Mouse (Mus musculus) left cerebral cortex, adult 9 months (tissue): Measurements from ENCODE around the gene Cct8.
"Not testable (repeated sequence)": the region's sequence is repeated elsewhere in the genome, so short reads cannot be mapped to it uniquely, and the experiment has no call there.

ENCODE experiments used
- DNase-seq, 2 experiments: peaks; one replicate each; pipeline ENCODE4 v3.0.0; 2022; ENCODE audit warnings: low spot score in 2 of 2

The Cct8 gene

DNA sequence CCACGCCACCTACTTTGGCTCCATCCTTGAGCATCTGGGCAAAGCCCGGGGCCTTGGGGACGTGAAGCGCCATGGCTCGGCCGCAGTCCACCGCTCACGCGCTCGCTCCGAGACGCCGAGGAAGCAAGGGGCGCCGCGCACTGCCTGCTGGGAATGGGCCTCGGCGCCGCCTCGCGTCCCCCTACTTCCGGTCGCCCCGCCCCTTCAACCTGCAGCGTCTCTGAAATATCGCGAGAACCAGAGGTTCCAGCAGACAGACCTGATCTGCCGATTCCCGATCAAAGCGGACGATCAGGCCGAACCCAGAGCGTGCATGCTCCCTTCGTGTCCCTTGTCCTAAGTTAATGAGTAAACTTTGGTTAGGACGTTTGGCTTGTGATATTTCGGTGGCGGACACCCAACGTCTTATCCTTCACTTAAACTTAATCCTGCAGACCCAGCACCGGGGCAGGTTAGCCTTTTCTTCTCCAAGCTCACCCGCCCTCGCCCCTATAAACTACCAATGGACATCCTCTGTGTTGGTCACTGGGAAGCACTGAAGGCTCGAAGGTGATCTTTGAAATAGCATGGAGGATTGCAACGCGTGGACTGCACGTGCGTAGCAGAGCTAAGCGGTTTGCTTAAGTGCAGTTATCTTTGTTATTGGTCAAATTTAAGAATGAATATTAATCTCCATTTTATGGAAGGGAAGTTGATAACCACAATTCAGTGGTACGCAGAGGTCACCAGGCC lies at the start of gene Cct8:
Gene Cct8 (minus strand): TSS at position 158 of the 732 bp plus-strand sequence.
- peak; percentile 90 to 96 for DNase-seq

DNA sequence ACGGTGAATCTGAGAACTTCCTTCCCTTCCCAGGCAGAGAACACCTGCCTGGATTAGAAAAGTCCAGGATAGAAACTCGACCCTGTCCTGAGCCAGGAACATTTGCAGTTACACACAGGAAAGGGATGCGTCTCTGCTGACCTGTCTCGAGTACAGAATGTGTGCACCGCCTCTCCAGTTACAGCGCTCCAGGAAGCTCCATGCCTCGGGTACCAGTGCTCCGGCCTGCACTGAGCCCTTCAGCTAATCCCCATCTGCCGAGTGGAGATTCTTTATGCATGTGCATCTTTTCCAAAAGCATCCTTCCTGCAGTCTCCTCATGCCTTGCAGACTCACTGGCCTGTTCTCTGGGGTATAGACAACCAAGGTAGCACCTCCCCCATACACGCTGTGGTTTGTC lies 33.1 kb upstream of the Cct8 start:
- DNase-seq = no peak

DNA sequence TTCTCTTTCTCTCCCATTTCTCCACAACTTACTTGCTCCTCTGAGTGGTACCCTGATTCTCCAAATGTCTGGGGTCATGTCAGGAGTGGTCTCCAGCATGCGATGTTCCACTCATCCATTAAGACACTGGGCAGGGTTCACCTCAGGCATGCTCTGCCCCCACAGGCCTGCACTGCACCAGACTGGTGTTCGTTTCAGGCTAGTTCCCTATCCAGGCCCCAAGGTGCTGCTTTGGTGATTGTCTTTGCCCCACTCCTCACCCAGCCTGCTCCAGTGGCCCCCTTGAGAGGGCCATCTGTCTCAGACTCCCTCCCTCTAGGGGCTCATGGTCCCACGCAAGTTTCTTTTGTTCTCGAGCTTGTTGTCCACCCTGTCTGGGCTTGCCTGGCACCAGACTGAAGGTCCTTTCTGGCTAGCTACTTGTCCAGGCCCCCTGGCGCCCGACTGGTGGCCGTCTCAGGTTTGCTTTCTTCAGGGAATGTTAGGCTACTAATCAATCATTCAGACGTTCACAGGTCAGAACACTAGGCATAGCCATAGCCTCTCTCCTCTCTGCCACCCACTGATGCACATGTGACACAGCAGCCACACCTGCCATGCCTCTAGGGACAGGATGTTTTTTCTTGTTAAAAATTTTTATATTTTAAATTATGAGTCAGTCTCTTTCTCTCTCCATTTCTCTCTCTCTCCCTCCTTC lies 32.0 kb upstream of the Cct8 start:
- DNase-seq = no peak

DNA sequence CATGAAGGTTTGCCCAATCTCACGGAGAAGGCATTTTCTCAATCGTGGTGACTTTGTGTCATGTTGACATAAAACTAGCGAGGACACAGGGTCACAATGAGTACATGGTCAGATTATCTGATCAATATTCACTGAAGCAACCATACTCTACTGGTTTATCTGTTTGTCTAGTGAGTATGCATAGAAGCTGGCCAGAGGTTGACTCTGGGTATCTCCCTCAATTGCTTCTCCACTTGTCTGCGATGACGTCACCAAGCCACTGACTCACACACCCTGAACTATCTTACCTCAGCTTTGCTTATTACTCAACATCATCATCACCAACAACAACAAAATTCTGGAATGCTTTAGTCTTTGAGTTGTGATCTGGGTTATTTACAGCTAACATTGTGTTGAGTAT lies 28.6 kb upstream of the Cct8 start:
- no peak for DNase-seq

DNA sequence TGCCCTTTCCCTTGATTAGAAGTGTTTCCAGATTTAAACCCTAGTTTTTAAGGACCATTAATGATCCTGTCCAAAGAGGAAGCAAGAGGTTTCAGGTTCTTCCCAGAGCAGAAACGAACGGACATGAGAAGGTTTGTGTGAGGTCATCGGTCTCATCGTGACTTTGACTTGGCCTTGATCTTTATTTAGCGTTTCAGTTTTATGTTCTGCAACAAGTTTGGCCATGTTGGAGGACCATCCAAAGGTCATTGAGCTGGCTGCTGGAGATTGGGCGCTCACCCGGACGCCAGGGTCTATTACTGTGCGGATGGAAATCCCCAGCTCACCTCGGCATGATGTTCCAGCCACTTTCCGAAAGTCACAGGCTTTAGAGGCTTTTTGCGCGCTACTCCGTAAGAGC lies 16.7 kb upstream of the Cct8 start:
- no peak for DNase-seq

DNA sequence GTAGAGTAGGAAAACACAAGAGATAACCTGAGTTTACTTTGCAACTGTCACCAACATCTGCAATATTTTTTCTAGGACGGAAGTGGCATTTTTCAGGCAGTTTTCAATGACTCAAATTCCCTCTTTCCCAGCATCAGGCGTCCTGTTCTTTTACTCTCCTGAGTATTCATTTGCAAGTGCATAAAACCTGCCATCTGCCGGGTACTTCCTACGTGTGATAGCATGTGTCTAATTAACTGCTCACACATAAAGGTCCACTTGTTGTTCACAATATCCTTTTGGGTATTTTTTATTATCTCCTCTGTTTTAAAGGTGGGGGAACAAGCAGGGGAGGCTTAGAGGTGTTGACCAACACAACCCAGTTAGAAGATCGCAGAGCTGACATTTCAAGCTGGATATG lies 16.0 kb upstream of the Cct8 start:
- DNase-seq = no peak

DNA sequence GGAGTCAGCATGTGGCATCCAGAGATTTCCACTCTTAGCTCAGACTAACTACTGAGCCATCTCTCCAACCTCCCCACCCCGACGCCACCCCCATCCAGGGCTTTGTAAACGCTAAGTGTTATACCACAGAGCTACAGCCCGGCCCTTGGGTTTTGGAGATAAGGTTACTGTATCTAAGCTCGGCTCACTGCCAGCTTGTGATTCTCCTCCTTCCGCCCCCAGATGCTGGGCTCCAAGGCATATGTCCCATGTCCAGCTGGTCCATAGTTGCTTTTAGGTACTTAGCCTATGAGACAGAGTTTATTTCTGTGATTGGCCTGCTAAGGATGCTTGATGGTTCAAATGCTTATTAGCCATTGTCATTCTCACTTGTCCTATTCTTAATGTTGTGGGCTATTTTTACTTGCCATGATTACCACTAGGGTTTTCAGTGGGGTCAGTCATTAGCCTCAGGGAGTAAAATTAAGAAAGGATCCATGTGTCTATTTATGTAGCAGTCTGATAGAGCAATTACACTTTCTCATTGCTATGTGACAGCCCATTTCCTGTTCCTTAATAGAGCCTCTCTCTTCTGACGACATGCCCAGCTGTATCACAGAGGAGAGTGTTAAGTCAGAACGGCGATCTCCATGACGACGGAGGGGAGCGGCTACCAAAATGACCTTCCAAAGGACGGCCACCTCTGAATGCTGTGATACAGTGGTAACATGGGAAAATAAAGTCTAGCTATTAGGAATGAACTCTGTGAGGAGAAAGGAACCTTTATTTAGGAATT lies 5.8 kb upstream of the Cct8 start:
- no peak for DNase-seq

DNA sequence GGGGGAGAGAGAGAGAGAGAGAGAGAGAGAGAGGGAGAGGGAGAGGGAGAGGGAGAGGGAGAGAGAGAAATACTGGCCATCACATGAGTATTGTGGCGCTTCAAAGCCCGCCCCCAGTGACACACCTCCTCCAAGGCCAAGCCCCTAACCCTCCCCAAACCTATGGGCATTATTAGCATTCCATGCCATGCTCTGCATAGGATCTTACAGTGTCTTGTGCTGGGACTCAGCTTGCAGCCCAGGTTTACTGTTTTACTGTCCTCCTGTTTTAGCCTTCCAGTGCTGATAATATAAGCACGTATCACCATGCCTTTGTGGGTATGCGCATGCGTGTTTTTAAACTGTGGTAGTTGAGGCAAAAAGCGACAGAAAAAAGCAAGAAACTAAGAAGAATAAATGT lies 3.9 kb upstream of the Cct8 start:
- DNase-seq = no peak

DNA sequence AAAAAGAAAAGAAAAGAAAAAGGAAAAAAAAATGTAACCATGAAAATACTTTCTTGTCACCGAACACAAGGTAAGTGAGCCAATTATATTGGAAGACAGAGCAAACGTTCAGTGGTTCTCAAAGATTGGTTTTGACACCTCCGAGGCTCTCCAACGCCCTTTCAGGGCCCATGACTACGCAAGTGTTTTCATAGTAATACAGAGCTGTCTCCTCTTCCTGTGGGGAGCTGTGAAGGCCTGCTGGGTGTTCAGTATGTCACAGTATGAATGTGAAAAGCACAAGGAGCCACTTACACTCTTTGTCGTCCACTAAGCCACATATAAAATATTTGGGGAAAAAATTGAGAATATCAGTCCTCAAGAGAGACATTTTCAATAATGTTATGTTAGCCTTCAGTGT lies 1.5 kb upstream of the Cct8 start:
- no peak for DNase-seq

DNA sequence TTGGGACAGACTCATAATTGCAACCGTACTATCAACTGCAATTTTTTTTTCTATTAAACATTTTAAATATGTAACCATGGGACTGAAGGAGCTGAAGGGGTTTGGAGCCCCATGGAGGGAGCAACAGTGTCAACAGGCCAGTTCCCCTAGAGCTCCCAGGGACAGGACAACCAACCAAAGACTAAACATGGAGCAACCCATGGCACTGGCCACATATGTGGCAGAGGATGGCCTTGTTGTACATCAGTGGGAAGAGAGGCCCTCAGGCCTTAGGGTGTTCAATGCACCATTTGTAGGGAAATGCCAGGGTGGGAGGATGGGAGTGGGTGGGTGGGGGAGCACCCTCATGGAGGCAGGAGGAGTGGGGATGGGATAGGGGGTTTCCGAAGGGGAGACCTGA lies 1.1 kb upstream of the Cct8 start:
- no peak for DNase-seq

DNA sequence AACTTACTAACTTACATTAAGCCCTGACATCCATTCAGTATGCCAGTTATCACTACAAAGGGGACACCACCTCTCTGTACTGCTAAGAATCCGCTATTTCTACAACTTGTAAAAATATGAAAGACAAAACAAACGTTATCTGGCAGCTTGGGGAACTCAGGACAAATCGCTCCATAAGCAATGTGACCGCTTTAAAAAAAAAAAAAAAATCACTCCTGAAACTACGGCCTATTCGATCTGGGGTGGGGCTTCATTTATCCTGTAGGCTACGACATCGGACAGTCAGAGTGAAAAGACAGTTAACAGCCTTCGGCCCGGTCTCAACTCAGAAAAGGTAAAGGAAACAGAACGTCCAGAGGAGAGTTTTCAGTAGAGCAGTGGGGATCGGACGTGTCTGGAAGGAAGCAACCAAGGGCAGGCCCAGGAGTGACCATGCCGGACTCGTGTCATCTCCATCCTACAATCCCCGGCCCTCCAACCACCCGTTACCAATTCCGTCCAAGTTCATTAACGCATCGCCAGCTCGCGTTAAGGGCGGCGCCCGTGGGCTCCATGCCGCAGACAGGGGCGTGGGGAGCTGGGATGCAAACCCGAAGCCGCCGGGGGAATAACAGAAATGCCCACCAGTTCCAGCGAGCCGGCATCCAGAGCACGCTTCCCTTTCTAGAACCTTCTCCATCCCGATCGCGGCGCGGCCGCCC lies 568 bp downstream of the Cct8 start:
- peak in 1 of 2 experiments; percentile 21 for DNase-seq

DNA sequence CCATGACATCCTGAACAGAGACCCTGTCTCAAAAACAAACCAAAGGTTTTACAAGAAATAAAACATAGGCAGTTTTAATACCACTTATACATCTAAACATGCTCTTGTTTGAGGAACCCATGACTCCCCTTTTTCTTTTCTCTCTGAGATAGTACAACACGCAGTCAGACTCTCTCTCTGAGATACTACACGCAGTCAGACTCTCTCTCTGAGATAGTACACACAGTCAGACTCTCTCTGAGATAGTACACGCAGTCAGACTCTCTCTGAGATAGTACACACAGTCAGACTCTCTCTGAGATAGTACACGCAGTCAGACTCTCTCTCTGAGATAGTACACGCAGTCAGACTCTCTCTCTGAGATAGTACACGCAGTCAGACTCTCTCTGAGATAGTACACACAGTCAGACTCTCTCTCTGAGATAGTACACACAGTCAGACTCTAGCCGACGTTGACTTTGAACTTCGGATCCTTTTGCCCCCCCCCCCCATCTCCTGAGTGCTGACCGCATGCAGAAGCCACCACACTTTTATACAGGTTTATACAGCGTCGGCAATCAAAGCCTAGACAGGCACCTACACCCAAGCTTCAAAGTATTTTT lies 3.4 kb downstream of the Cct8 start:
- DNase-seq = not testable (repeated sequence)

DNA sequence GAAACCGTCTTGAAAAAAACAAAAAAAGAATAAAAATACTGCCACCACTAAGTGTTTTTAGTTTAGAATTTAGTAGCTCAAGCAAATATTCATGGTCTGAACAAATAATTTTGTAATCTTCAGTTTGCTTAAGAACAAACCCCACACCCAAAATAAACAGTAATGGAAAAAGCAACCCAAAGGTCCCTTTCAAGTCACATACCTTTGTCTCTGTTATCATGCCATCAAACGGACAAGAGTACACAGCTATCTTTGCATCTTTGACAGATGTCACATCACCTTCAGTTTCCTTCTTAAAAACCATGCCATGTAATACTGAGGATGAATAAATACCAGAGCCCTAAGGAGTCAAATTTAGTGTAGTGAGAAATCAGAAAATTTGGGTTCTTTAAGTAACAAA lies 7.1 kb downstream of the Cct8 start:
- DNase-seq = no peak

DNA sequence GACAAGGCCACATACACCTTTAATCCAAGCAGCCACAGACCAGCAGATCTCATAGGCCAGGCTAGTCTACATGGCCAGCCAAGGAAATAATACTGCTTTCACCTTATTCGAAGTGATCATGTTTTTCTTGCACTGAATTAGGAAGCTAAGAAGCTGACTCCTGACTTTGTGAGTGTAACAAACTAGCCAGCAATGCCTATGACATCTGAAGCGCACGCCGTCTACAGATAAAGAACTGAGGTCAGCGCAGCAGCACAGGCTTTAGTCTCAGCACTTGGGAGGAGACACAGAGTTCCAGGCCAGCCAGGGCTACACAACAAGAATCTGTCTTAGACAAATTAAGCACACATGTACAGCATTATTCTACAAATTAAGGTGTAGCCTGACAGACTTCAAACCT lies 8.9 kb downstream of the Cct8 start:
- no peak for DNase-seq

DNA sequence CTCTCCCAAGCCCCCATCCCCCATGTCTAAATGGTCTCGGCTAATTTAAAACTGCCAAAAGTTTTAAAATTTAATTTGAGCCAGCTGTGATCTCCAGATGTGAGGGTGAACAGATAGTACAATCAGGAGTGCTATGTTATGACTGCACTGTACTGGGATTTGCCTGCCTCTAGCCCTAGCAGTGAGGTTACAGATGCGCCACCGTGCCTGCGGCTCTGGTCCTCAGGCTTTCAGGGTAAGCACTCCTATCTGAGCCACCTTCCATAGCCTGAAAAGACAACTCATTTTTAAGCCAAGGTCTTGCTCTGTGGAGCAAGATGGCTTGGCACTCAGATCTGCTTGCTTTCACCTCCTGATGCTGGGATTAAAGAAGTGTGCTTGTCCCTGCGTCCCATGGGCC lies 11.3 kb downstream of the Cct8 start:
- no peak for DNase-seq

DNA sequence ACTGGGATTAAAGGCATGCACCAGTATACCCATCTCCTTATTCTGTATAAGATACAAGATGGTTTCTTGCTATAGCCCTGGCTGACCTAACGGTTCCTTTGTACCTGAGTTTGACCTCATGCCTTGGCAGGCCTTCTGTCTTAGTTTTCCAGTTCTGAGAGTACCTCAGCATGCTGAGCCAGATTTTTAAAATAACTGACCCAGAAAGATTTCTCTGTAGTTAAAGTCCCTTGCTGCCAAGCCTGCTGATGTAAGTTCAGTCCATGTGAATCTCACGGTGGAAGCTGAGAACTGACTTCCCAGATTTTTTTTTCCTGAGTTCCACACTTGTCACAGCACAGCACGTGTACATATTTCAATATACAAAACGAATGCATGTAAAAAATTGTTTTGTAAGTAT lies 25.1 kb downstream of the Cct8 start:
- no peak for DNase-seq

DNA sequence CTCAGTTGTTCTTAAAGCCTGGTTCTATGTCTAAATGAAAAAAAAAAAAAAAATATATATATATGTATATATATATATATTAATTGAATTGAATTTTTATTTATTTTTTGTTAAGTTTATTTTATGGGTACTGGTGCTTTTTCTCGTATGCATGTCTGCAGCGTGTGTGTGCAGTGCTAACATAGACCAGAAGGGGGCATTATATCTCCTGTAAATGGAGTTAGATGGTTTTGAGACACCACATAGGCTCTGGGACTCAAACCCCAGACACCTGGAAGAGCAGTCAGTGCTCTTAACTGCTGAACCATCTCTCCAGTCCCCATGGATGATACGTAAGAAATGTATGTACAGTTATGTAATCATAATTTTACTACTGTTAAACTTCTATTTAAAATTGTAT lies 36.9 kb downstream of the Cct8 start:
- no peak for DNase-seq

DNA sequence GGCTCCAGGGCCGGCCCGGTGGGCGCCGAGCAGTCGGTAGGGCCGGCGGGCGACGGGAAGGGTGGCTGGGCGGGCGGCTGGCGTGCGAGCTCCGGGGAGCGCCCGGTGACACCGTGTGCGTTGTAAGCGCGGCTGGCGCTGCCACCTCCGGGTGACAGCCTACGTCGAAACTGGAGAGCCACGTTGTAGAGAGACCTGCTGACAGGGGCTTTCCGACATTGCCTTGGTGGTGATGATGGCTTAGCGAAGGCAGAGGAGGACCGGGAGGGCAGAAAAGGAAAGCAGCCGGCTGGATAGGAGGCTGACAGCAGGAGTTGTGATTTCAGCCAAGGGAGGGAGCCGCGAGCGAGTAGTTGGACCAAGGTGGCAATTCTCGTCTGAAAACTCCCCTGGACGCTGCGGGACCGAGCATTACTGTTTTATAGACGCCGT lies 40.5 kb downstream of the Cct8 start:
- DNase-seq = peak in 1 of 2 experiments; percentile 43

DNA sequence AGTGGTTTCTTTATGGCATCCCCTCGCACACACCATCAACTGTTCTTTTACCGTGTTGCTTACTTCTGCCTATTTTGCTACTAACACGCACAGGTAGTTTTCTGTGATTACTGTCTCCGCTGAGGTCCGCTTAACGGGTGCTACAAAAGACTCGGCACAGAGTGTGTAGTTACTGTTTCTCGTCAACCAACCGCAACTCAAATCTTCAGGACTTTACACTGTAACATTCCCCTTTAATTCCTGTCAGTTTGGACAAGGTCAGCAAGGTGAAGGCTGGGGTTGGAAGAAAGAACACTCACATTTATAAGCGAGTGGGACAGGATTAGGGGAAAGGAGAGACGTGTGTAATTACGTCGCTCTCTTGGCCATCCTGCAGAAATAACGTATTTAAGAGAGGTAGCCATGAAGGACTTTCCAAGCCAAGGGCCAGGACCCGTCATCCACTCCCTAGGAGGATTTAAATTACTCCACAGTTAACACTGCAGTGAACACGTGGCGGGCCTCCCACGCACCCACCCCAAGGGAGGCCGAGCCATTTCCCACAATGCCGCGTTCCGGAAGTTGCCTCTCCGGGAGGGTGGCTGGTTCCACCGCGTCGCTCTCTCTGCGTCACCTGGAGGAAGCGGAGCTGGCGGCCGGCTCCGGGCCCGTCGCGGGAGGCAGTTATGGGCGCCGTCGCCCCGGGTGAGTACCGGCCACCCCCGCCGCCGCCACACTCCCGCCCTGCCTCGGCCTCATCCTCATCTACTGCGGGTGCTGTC lies 41.1 kb downstream of the Cct8 start, which contains the start of gene Usp16:
Gene Usp16 (plus strand): TSS at position 285 of the 761 bp plus-strand sequence.
- peak; percentile 84 to 94 for DNase-seq

DNA sequence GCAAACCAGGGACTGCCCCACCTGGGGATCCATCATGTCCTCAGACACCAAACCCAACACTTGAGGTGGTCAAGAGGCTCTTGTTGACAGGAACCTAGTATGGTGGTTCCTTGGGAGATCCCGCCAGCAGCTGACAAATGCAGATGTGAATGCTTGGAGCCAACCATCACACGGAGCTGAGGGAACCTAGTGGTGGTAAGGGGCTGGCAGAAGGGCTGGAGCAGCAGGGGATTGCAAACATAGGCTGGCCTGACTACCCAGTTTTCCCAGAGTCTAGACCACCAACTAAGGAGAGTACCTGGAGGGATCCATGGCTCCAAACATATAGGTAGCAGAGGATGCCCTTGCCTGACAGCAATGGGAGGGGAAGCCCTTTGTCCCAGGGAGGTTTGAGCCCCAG lies 42.4 kb downstream of the Cct8 start:
- DNase-seq = no peak

DNA sequence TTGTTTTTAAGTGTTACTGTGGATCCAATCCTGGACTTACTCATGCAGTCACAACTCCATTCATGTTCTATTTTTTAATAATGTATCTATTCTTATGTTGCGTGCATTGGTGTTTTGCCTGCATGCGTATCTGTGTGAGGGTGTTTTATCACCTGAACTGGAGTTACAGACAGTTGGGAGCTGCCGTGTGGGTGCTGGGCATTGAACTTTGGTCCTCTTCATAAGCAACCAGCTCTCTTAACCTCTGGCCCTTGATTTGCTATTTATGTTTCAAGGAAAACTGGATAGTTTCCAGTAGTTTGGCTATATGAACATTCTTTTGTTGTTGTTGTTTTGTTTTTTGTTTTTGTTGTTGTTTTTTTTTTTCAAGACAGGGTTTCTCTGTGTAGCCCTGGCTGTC lies 50.1 kb downstream of the Cct8 start:
- no peak for DNase-seq
